Mouse (Mus musculus): ENCODE results near the gene Rfng. TPM values are rescaled to one million over a fixed set of nuclear protein-coding genes. Genes with fewer than 3 reads are reported as not detected.
"Not testable (repeated sequence)": the region's sequence is repeated elsewhere in the genome, so short reads cannot be mapped to it uniquely, and the experiment has no call there.

Gene Rfng
- polyA plus RNA-seq (2012; rRNA removed) (61.0 and 79.7 TPM in 2 replicates), polyA plus RNA-seq (2014; fragmentation: Nextera tagmentation; extraction: Ambion mirVana) (36.8 and 39.0 TPM in 2 replicates)

- no peaks in the 10 kb centered on the region for H3K27me3 ChIP-seq (ENCODE audit: control insufficient read depth, insufficient read depth, low read length)
- H3K27ac ChIP-seq (replicated peaks; ENCODE audit: low read depth, low read length): peak within 1 kb of the TSS; percentile 63
- 3% methylated on average over 75 of the region's 107 CpGs for WGBS
- peaks cover 14% of the 10 kb centered on the region for H3K4me1 ChIP-seq (ENCODE audit: control insufficient read depth, insufficient read depth, low read length)
- peak within 1 kb of the TSS; percentile 90 for H3K9ac ChIP-seq (ENCODE audit: low read depth, low read length, severe bottlenecking)
- DNase-seq (ENCODE audit: low spot score): peak; percentile 74
- peaks cover 51% of the 10 kb centered on the region for H3K36me3 ChIP-seq (ENCODE audit: control insufficient read depth, insufficient read depth, low read length)
- ATAC-seq (ENCODE audit: low FRiP score, low read depth): peak; percentile 88
- H3K9me3 ChIP-seq (ENCODE audit: control insufficient read depth, low read length): no peaks in the 10 kb centered on the region
- 0 out of 2 replicates have a peak, but pooled peaks have one; percentile 32 for TF ChIP-seq POLR2A (IDR thresholded peaks at IDR 0.05; ENCODE audit: borderline replicate concordance, extremely low read depth, insufficient read depth, insufficient read length)
- peak within 1 kb of the TSS; percentile 89 for H3K4me3 ChIP-seq (replicated peaks; ENCODE audit: low read length)
- H3K4me2 ChIP-seq (replicated peaks; ENCODE audit: low read depth, low read length, severe bottlenecking): peak within 1 kb of the TSS; percentile 93
Observed at GRCm38 (mm10) chr11:120784064-120784791, at the start of gene Rfng, which contains the start of gene Gps1. Rfng (minus strand) TSS chr11:120784207. Gps1 (plus strand) TSS chr11:120784272.

GRCm38 (mm10) chr11:120832962-120833361 lies 49.0 kb upstream of the Rfng start:
- not testable (repeated sequence) for H3K27me3 ChIP-seq (ENCODE audit: control insufficient read depth, insufficient read depth, low read length); DNase-seq (ENCODE audit: low spot score); H3K9me3 ChIP-seq (ENCODE audit: control insufficient read depth, low read length); H3K4me1 ChIP-seq (ENCODE audit: control insufficient read depth, insufficient read depth, low read length); H3K9ac ChIP-seq (ENCODE audit: low read depth, low read length, severe bottlenecking); H3K4me3 ChIP-seq (replicated peaks; ENCODE audit: low read length); ATAC-seq (ENCODE audit: low FRiP score, low read depth); H3K27ac ChIP-seq (replicated peaks; ENCODE audit: low read depth, low read length); H3K4me2 ChIP-seq (replicated peaks; ENCODE audit: low read depth, low read length, severe bottlenecking); H3K36me3 ChIP-seq (ENCODE audit: control insufficient read depth, insufficient read depth, low read length)
- 94% methylated on average over 5 of the region's 5 CpGs for WGBS

- DNase-seq (ENCODE audit: low spot score) (no peak), ATAC-seq (ENCODE audit: low FRiP score, low read depth) (no peak)
- TF ChIP-seq POLR2A (IDR thresholded peaks at IDR 0.05; ENCODE audit: borderline replicate concordance, extremely low read depth, insufficient read depth, insufficient read length): no peak
- Histone ChIP-seq H3K4me1 (ENCODE audit: control insufficient read depth, insufficient read depth, low read length) (no peaks in the 10 kb centered on the region), H3K27ac (replicated peaks; ENCODE audit: low read depth, low read length) (no peak overlapping the region), H3K4me2 (replicated peaks; ENCODE audit: low read depth, low read length, severe bottlenecking) (no peak overlapping the region), H3K4me3 (replicated peaks; ENCODE audit: low read length) (no peak overlapping the region), H3K27me3 (ENCODE audit: control insufficient read depth, insufficient read depth, low read length) (no peaks in the 10 kb centered on the region), H3K9ac (ENCODE audit: low read depth, low read length, severe bottlenecking) (no peak overlapping the region), H3K36me3 (ENCODE audit: control insufficient read depth, insufficient read depth, low read length) (no peaks in the 10 kb centered on the region), H3K9me3 (ENCODE audit: control insufficient read depth, low read length) (no peaks in the 10 kb centered on the region)
- 80% methylated on average over 3 of the region's 3 CpGs for WGBS
Observed at GRCm38 (mm10) chr11:120831659-120832440, 47.8 kb upstream of the Rfng start.

- DNase-seq (ENCODE audit: low spot score) (no peak), ATAC-seq (ENCODE audit: low FRiP score, low read depth) (no peak)
- TF ChIP-seq POLR2A (IDR thresholded peaks at IDR 0.05; ENCODE audit: borderline replicate concordance, extremely low read depth, insufficient read depth, insufficient read length): no peak
- Histone ChIP-seq H3K9ac (ENCODE audit: low read depth, low read length, severe bottlenecking) (0 out of 2 replicates have a peak overlapping the region, but pooled peaks have one; percentile 4), H3K4me2 (replicated peaks; ENCODE audit: low read depth, low read length, severe bottlenecking) (no peak overlapping the region), H3K36me3 (ENCODE audit: control insufficient read depth, insufficient read depth, low read length) (no peaks in the 10 kb centered on the region), H3K4me1 (ENCODE audit: control insufficient read depth, insufficient read depth, low read length) (peaks cover 1% of the 10 kb centered on the region), H3K4me3 (replicated peaks; ENCODE audit: low read length) (no peak overlapping the region), H3K27ac (replicated peaks; ENCODE audit: low read depth, low read length) (no peak overlapping the region), H3K27me3 (ENCODE audit: control insufficient read depth, insufficient read depth, low read length) (no peaks in the 10 kb centered on the region), H3K9me3 (ENCODE audit: control insufficient read depth, low read length) (no peaks in the 10 kb centered on the region)
- 80% methylated on average over 12 of the region's 12 CpGs for WGBS
Observed at GRCm38 (mm10) chr11:120830686-120831085, 46.7 kb upstream of the Rfng start.

GRCm38 (mm10) chr11:120829757-120830532 lies 45.9 kb upstream of the Rfng start:
- TF ChIP-seq POLR2A (IDR thresholded peaks at IDR 0.05; ENCODE audit: borderline replicate concordance, extremely low read depth, insufficient read depth, insufficient read length): no peak
- Histone ChIP-seq H3K36me3 (ENCODE audit: control insufficient read depth, insufficient read depth, low read length) (no peaks in the 10 kb centered on the region), H3K4me2 (replicated peaks; ENCODE audit: low read depth, low read length, severe bottlenecking) (no peak overlapping the region), H3K9me3 (ENCODE audit: control insufficient read depth, low read length) (no peaks in the 10 kb centered on the region), H3K27ac (replicated peaks; ENCODE audit: low read depth, low read length) (no peak overlapping the region), H3K4me1 (ENCODE audit: control insufficient read depth, insufficient read depth, low read length) (peaks cover 9% of the 10 kb centered on the region), H3K27me3 (ENCODE audit: control insufficient read depth, insufficient read depth, low read length) (no peaks in the 10 kb centered on the region), H3K9ac (ENCODE audit: low read depth, low read length, severe bottlenecking) (0 out of 2 replicates have a peak overlapping the region, but pooled peaks have one; percentile 4), H3K4me3 (replicated peaks; ENCODE audit: low read length) (no peak overlapping the region)
- whole genome bisulfite sequencing: 82% methylated on average over 10 of the region's 10 CpGs
- DNase-seq (ENCODE audit: low spot score) (no peak), ATAC-seq (ENCODE audit: low FRiP score, low read depth) (no peak)
